Mouse (Mus musculus): ENCODE data around the gene Prkx. TPM values are rescaled to one million over a fixed set of nuclear protein-coding genes. Genes with fewer than 3 reads are reported as not detected.

Prkx gene
- total RNA-seq, 1 experiment from 2014 or later, result 12.6 TPM

Other genes with a start within 250 kb of the Prkx start
- not detected in 2 replicates for gene Pbsn, start 57.3 kb upstream of the Prkx start, total RNA-seq (2021)
- gene Gm14744, start 68.5 kb upstream of the Prkx start, total RNA-seq (2021), result not detected in 2 replicates
- not detected in 2 replicates for gene 5430402E10Rik, start 128.8 kb upstream of the Prkx start, total RNA-seq (2021)